8 mouse cellular contexts compared by ENCODE assay signal in genomic region chr11:30266691-30267035, GRCm38 (mm10). TPM values are rescaled to one million over a fixed set of nuclear protein-coding genes. Genes with fewer than 3 reads are reported as not detected.
DNase-seq lines count a peak whose midpoint lies in the region; ATAC-seq and TF ChIP-seq lines count a peak whose summit lies in the region.

No protein-coding gene starts in this region.

- H3K4me1 ChIP-seq in spleen, adult 2 months (ENCODE audit: control insufficient read depth, insufficient read depth, insufficient read length): peaks cover 9% of the 10 kb centered on the region; the same call in 1 of the 2 replicates
- peaks cover 28% of the 10 kb centered on the region for H3K4me1 ChIP-seq in limb, embryonic 15.5 days
- peaks cover 14% of the 10 kb centered on the region for H3K4me1 ChIP-seq in stomach, embryonic 15.5 days

- no peak for TF ChIP-seq POLR2A in spleen, adult 2 months (IDR thresholded peaks at IDR 0.05; ENCODE audit: low read depth, low read length)

- H3K27me3 ChIP-seq in spleen, adult 2 months (ENCODE audit: control insufficient read depth, insufficient read depth, low read length): peaks cover 20% of the 10 kb centered on the region
- H3K27me3 ChIP-seq in limb, embryonic 15.5 days: no peaks in the 10 kb centered on the region
- no peaks in the 10 kb centered on the region for H3K27me3 ChIP-seq in stomach, embryonic 15.5 days (replicated peaks)

- H3K4me2 ChIP-seq in limb, embryonic 15.5 days: peak overlapping the region; percentile 80
- peak overlapping the region; percentile 74 for H3K4me2 ChIP-seq in stomach, embryonic 15.5 days

- WGBS in spleen, adult 2 months: 30% methylated on average over 7 of the region's 7 CpGs
- 3% methylated on average over 7 of the region's 7 CpGs for WGBS in limb, embryonic 15.5 days
- WGBS in stomach, embryonic 15.5 days: 9% methylated on average over 7 of the region's 7 CpGs

- TF ChIP-seq CTCF in spleen, adult 2 months (IDR thresholded peaks at IDR 0.05; ENCODE audit: extremely low read depth, insufficient read depth, insufficient read length, insufficient replicate concordance): no peak

- peak; percentile 2 for DNase-seq in embryo, embryonic 11.5 days (ENCODE audit: low read depth, low spot score)
- DNase-seq in embryo, embryonic 9.5 days (ENCODE audit: extremely low spot score): no peak
- DNase-seq in spleen, adult 2 months (ENCODE audit: low read depth in 1 of 2, low spot score in 2 of 2): no peak
- no peak for DNase-seq in spleen, adult 12 weeks (ENCODE audit: low spot score)
- DNase-seq in spleen, postnatal 4 days (ENCODE audit: low spot score in 2 of 2): no peak
- DNase-seq in thymus, postnatal 36 days: no peak

- H3K27ac ChIP-seq in spleen, adult 2 months (ENCODE audit: insufficient read depth, low read length): no peak overlapping the region
- H3K27ac ChIP-seq in limb, embryonic 15.5 days: peak overlapping the region; percentile 96
- H3K27ac ChIP-seq in stomach, embryonic 15.5 days: peak overlapping the region; percentile 91; the same call in 1 of the 2 replicates

- H3K36me3 ChIP-seq in spleen, adult 2 months (ENCODE audit: control insufficient read depth, insufficient read depth, low read length): no peaks in the 10 kb centered on the region
- no peaks in the 10 kb centered on the region for H3K36me3 ChIP-seq in limb, embryonic 15.5 days
- no peaks in the 10 kb centered on the region for H3K36me3 ChIP-seq in stomach, embryonic 15.5 days

- peak overlapping the region; percentile 64 for H3K4me3 ChIP-seq in spleen, adult 2 months (ENCODE audit: extremely low read depth, insufficient read depth, insufficient read length)
- H3K4me3 ChIP-seq in limb, embryonic 15.5 days: peak overlapping the region; percentile 95
- peak overlapping the region; percentile 87 for H3K4me3 ChIP-seq in stomach, embryonic 15.5 days (replicated peaks)

- ATAC-seq in limb, embryonic 15.5 days (ENCODE audit: insufficient number of reproducible peaks, low FRiP score, low TSS enrichment, low read depth): 0 out of 2 replicates have a peak, but pooled peaks have one; percentile 0
- no peak for ATAC-seq in stomach, embryonic 15.5 days (ENCODE audit: insufficient read depth, low FRiP score, low read depth)

- no peaks in the 10 kb centered on the region for H3K9me3 ChIP-seq in limb, embryonic 15.5 days
- H3K9me3 ChIP-seq in stomach, embryonic 15.5 days: no peaks in the 10 kb centered on the region

- peak overlapping the region; percentile 93 for H3K9ac ChIP-seq in limb, embryonic 15.5 days
- peak overlapping the region; percentile 75 for H3K9ac ChIP-seq in stomach, embryonic 15.5 days

RNA-seq across cellular contexts. Expression of gene Sptbn1, which starts 1.3 kb away (rescaled TPM):
- polyA plus RNA-seq in spleen, adult 2 months (2012; rRNA removed): 26.8 and 28.0 TPM in 2 replicates
- 102 and 110 TPM in 2 replicates for polyA plus RNA-seq in limb, embryonic 15.5 days (2015; fragmentation: Nextera tagmentation; extraction: Ambion mirVana)
- 114 and 119 TPM in 2 replicates for polyA plus RNA-seq in stomach, embryonic 15.5 days (2015; fragmentation: Nextera tagmentation; extraction: Ambion mirVana)
